Mouse (Mus musculus): ENCODE data around the gene Myrip. TPM values are rescaled to one million over a fixed set of nuclear protein-coding genes. Genes with fewer than 3 reads are reported as not detected.
"Not testable (repeated sequence)": the region's sequence is repeated elsewhere in the genome, so short reads cannot be mapped to it uniquely, and the experiment has no call there.

Gene Myrip
- polyA plus RNA-seq, 1 experiment from 2014 or later, result 0.94 TPM

GRCm38 (mm10) chr9:120320573-120320972 lies 19.3 kb downstream of the Myrip start:
- Histone ChIP-seq H3K9me3 (ENCODE audit: control insufficient read depth, low read length) (no peaks in the 10 kb centered on the region), H3K9ac (ENCODE audit: low read depth, low read length) (no peak overlapping the region), H3K4me1 (ENCODE audit: control insufficient read depth, insufficient read depth, low read length) (no peaks in the 10 kb centered on the region), H3K4me2 (ENCODE audit: low read depth, low read length) (no peak overlapping the region), H3K27ac (ENCODE audit: low read length) (no peak overlapping the region), H3K27me3 (replicated peaks; ENCODE audit: control insufficient read depth, insufficient read depth, low read length) (no peaks in the 10 kb centered on the region), H3K36me3 (ENCODE audit: control insufficient read depth, insufficient read depth, low read length) (no peaks in the 10 kb centered on the region), H3K4me3 (ENCODE audit: low read length) (no peak overlapping the region)
- ATAC-seq, result no peak
- 92% methylated on average over 2 of the region's 2 CpGs for WGBS

- H3K27ac ChIP-seq (ENCODE audit: low read length), result no peak overlapping the region
- no peak for ATAC-seq
- WGBS, result 81% methylated on average over 15 of the region's 15 CpGs
- H3K4me2 ChIP-seq (ENCODE audit: low read depth, low read length), result no peak overlapping the region
- H3K36me3 ChIP-seq (ENCODE audit: control insufficient read depth, insufficient read depth, low read length), result no peaks in the 10 kb centered on the region
- H3K9me3 ChIP-seq (ENCODE audit: control insufficient read depth, low read length), result no peaks in the 10 kb centered on the region
- H3K9ac ChIP-seq (ENCODE audit: low read depth, low read length), result no peak overlapping the region
- H3K27me3 ChIP-seq (replicated peaks; ENCODE audit: control insufficient read depth, insufficient read depth, low read length), result no peaks in the 10 kb centered on the region
- no peak overlapping the region for H3K4me3 ChIP-seq (ENCODE audit: low read length)
- no peaks in the 10 kb centered on the region for H3K4me1 ChIP-seq (ENCODE audit: control insufficient read depth, insufficient read depth, low read length)
These were observed 21.6 kb downstream of the Myrip start for GRCm38 (mm10) chr9:120322702-120323426.

GRCm38 (mm10) chr9:120331048-120331447 lies 29.7 kb downstream of the Myrip start:
- H3K9ac ChIP-seq (ENCODE audit: low read depth, low read length); H3K4me1 ChIP-seq (ENCODE audit: control insufficient read depth, insufficient read depth, low read length); H3K4me2 ChIP-seq (ENCODE audit: low read depth, low read length); ATAC-seq; H3K4me3 ChIP-seq (ENCODE audit: low read length); H3K9me3 ChIP-seq (ENCODE audit: control insufficient read depth, low read length); H3K27me3 ChIP-seq (replicated peaks; ENCODE audit: control insufficient read depth, insufficient read depth, low read length); H3K36me3 ChIP-seq (ENCODE audit: control insufficient read depth, insufficient read depth, low read length); H3K27ac ChIP-seq (ENCODE audit: low read length): not testable (repeated sequence)
- WGBS, result 85% methylated on average over 3 of the region's 3 CpGs

- no peak overlapping the region for H3K9ac ChIP-seq (ENCODE audit: low read depth, low read length)
- H3K27me3 ChIP-seq (replicated peaks; ENCODE audit: control insufficient read depth, insufficient read depth, low read length), result no peaks in the 10 kb centered on the region
- no peaks in the 10 kb centered on the region for H3K9me3 ChIP-seq (ENCODE audit: control insufficient read depth, low read length)
- no peak overlapping the region for H3K27ac ChIP-seq (ENCODE audit: low read length)
- WGBS, result 43% methylated on average over 4 of the region's 4 CpGs
- H3K4me3 ChIP-seq (ENCODE audit: low read length), result no peak overlapping the region
- 0 out of 2 replicates have a peak, but pooled peaks have one; percentile 38 for ATAC-seq
- H3K4me2 ChIP-seq (ENCODE audit: low read depth, low read length), result no peak overlapping the region
- 0 out of 2 replicates have a peak, but pooled peaks cover 8% of the 10 kb centered on the region for H3K4me1 ChIP-seq (ENCODE audit: control insufficient read depth, insufficient read depth, low read length)
- no peaks in the 10 kb centered on the region for H3K36me3 ChIP-seq (ENCODE audit: control insufficient read depth, insufficient read depth, low read length)
These were observed 36.9 kb downstream of the Myrip start for GRCm38 (mm10) chr9:120338172-120338571.

GRCm38 (mm10) chr9:120339975-120340695 lies 38.8 kb downstream of the Myrip start:
- Histone ChIP-seq H3K4me2 (ENCODE audit: low read depth, low read length) (no peak overlapping the region), H3K9me3 (ENCODE audit: control insufficient read depth, low read length) (no peaks in the 10 kb centered on the region), H3K4me3 (ENCODE audit: low read length) (no peak overlapping the region), H3K27me3 (replicated peaks; ENCODE audit: control insufficient read depth, insufficient read depth, low read length) (no peaks in the 10 kb centered on the region), H3K27ac (ENCODE audit: low read length) (no peak overlapping the region), H3K36me3 (ENCODE audit: control insufficient read depth, insufficient read depth, low read length) (no peaks in the 10 kb centered on the region), H3K4me1 (ENCODE audit: control insufficient read depth, insufficient read depth, low read length) (0 out of 2 replicates have a peak, but pooled peaks cover 8% of the 10 kb centered on the region), H3K9ac (ENCODE audit: low read depth, low read length) (no peak overlapping the region)
- peak; percentile 49 for ATAC-seq
- WGBS, result 64% methylated on average over 10 of the region's 10 CpGs

GRCm38 (mm10) chr9:120343123-120343790 lies 41.9 kb downstream of the Myrip start:
- H3K36me3 ChIP-seq (ENCODE audit: control insufficient read depth, insufficient read depth, low read length), result no peaks in the 10 kb centered on the region
- H3K9me3 ChIP-seq (ENCODE audit: control insufficient read depth, low read length), result no peaks in the 10 kb centered on the region
- no peak overlapping the region for H3K27ac ChIP-seq (ENCODE audit: low read length)
- no peak overlapping the region for H3K9ac ChIP-seq (ENCODE audit: low read depth, low read length)
- no peak overlapping the region for H3K4me2 ChIP-seq (ENCODE audit: low read depth, low read length)
- peaks cover 13% of the 10 kb centered on the region for H3K4me1 ChIP-seq (ENCODE audit: control insufficient read depth, insufficient read depth, low read length)
- no peak for ATAC-seq
- no peaks in the 10 kb centered on the region for H3K27me3 ChIP-seq (replicated peaks; ENCODE audit: control insufficient read depth, insufficient read depth, low read length)
- WGBS, result 54% methylated on average over 4 of the region's 4 CpGs
- H3K4me3 ChIP-seq (ENCODE audit: low read length), result no peak overlapping the region

- Histone ChIP-seq H3K9me3 (ENCODE audit: control insufficient read depth, low read length) (no peaks in the 10 kb centered on the region), H3K27ac (ENCODE audit: low read length) (0 out of 2 replicates have a peak overlapping the region, but pooled peaks have one; percentile 45), H3K36me3 (ENCODE audit: control insufficient read depth, insufficient read depth, low read length) (no peaks in the 10 kb centered on the region), H3K27me3 (replicated peaks; ENCODE audit: control insufficient read depth, insufficient read depth, low read length) (no peaks in the 10 kb centered on the region), H3K4me1 (ENCODE audit: control insufficient read depth, insufficient read depth, low read length) (peaks cover 16% of the 10 kb centered on the region), H3K4me3 (ENCODE audit: low read length) (no peak overlapping the region), H3K4me2 (ENCODE audit: low read depth, low read length) (no peak overlapping the region), H3K9ac (ENCODE audit: low read depth, low read length) (no peak overlapping the region)
- 8% methylated on average over 5 of the region's 5 CpGs for WGBS
- ATAC-seq, result peak; percentile 22; the same call in 1 of the 2 replicates
These were observed 44.4 kb downstream of the Myrip start for GRCm38 (mm10) chr9:120345651-120346151.

GRCm38 (mm10) chr9:120349145-120349544 lies 47.8 kb downstream of the Myrip start:
- WGBS, result 58% methylated on average over 4 of the region's 4 CpGs
- Histone ChIP-seq H3K9ac (ENCODE audit: low read depth, low read length) (no peak overlapping the region), H3K9me3 (ENCODE audit: control insufficient read depth, low read length) (peaks cover 3% of the 10 kb centered on the region; the same call in 1 of the 2 replicates), H3K4me1 (ENCODE audit: control insufficient read depth, insufficient read depth, low read length) (peaks cover 23% of the 10 kb centered on the region), H3K36me3 (ENCODE audit: control insufficient read depth, insufficient read depth, low read length) (no peaks in the 10 kb centered on the region), H3K27ac (ENCODE audit: low read length) (no peak overlapping the region), H3K4me2 (ENCODE audit: low read depth, low read length) (no peak overlapping the region), H3K27me3 (replicated peaks; ENCODE audit: control insufficient read depth, insufficient read depth, low read length) (no peaks in the 10 kb centered on the region), H3K4me3 (ENCODE audit: low read length) (no peak overlapping the region)
- ATAC-seq, result no peak; the same call in 1 of the 2 replicates

GRCm38 (mm10) chr9:120350346-120350745 lies 49.0 kb downstream of the Myrip start:
- no peak overlapping the region for H3K4me2 ChIP-seq (ENCODE audit: low read depth, low read length)

More at GRCm38 (mm10) chr9:120350346-120350745, 49.0 kb downstream of the Myrip start:
- Histone ChIP-seq H3K4me3 (ENCODE audit: low read length) (no peak overlapping the region), H3K36me3 (ENCODE audit: control insufficient read depth, insufficient read depth, low read length) (no peaks in the 10 kb centered on the region), H3K9me3 (ENCODE audit: control insufficient read depth, low read length) (peaks cover 3% of the 10 kb centered on the region; the same call in 1 of the 2 replicates), H3K27me3 (replicated peaks; ENCODE audit: control insufficient read depth, insufficient read depth, low read length) (no peaks in the 10 kb centered on the region), H3K9ac (ENCODE audit: low read depth, low read length) (no peak overlapping the region), H3K4me1 (ENCODE audit: control insufficient read depth, insufficient read depth, low read length) (peaks cover 23% of the 10 kb centered on the region), H3K27ac (ENCODE audit: low read length) (peak overlapping the region; percentile 43)
- ATAC-seq, result peak; percentile 87
- 32% methylated on average over 6 of the region's 6 CpGs for WGBS
